Mouse (Mus musculus) cerebral cortex, adult 2 months (tissue): Measurements from ENCODE around the gene Arhgef10l.

Experiments
- WGBS: fragments of 180-500 bp; shearing (Covaris S2); methylation state at CpG from one replicate; pipeline ENCODE4 v1.1.7; 2018; 5-methylcytosine and 5-hydroxymethylcytosine counted together

Arhgef10l gene

GRCm38 (mm10) chr4:140657681-140658575 is 7.9 kb downstream of the Arhgef10l start:
- WGBS = 31% methylated on average over 24 of the region's 24 CpGs

DNA sequence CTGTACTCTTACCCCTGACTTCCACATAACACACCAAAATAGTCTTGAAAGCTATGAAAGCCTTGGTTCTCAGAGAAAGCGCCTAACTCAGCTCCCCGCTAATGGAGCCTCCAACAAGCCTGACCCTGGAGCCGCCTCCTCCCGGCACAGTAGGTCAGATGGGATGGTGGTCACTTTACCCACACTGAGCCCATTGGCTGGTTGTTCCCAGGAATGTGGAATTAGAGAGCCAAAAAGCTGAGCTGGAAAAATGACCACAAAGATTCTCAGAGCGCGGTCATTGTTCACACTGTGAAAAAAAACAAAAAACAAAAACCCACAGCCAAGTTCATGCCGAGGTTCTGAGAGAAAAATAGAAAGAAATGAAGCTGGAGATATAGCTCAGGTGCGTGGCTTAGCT is 9.3 kb downstream of the Arhgef10l start:
- WGBS = 70% methylated on average over 8 of the region's 8 CpGs

- WGBS = 74% methylated on average over 8 of the region's 8 CpGs
Measured at GRCm38 (mm10) chr4:140654798-140655197, 11.0 kb downstream of the Arhgef10l start.

- WGBS = 51% methylated on average over 14 of the region's 14 CpGs
Measured at GRCm38 (mm10) chr4:140653835-140654583, 11.8 kb downstream of the Arhgef10l start.

GRCm38 (mm10) chr4:140649731-140650130 is 16.1 kb downstream of the Arhgef10l start:
- 93% methylated on average over 1 of the region's 1 CpGs for WGBS

DNA sequence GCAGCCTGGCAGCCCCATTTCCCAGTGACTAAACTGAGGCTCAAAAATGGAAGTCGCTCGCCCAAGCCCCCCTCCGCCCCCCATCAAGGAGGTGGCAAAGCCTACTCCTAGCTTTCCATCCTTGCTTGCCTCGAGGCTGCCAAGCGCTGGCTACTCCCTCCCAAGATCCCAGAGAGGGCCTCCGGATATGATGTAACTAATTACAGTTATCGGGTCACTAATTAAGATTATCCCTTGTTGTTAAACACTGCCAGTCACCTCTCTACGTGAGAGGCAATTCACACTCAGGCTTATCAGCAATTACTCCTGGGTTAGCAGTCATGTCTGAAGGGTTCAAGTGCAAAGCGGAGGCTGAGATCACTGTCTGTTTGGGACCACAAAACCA is 16.6 kb downstream of the Arhgef10l start:
- WGBS = 23% methylated on average over 9 of the region's 9 CpGs

DNA sequence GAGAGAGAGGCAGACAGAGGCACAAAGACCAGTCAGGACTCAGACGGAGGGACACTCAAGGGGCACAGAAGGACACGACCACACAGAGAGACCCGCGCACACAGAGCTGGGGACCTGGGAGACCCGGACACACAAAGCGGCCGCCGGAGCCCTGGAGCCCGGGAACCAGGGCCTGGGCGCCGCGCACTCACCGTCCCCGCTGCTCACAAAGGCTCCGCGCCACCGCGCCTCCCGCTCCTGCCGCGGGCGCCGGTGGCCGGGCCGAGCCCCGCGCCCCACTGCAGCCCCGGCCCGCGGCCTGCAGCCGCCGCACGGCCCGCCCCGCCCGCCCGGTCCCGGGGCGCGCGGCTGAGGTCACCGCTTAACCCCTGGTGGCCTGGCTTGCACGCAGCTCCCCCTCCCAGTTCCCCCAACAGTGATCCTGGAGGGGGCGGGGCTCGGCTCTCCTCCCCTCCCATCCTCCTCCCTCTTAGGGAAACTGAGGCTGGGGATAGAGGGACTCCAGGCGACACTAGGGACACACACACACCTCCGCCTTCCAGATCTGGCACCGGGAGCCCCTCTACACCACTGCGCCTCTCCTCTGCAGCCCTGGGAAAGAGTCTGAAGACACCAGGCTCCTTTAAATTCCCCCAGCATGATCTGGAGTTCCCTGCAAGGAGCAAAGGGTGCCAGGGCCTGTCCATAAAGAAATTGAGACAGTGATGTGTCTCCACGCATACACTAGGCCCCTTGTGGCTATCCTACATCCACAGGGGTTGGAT is 17.2 kb downstream of the Arhgef10l start:
- 2% methylated on average over 32 of the region's 50 CpGs for WGBS

DNA sequence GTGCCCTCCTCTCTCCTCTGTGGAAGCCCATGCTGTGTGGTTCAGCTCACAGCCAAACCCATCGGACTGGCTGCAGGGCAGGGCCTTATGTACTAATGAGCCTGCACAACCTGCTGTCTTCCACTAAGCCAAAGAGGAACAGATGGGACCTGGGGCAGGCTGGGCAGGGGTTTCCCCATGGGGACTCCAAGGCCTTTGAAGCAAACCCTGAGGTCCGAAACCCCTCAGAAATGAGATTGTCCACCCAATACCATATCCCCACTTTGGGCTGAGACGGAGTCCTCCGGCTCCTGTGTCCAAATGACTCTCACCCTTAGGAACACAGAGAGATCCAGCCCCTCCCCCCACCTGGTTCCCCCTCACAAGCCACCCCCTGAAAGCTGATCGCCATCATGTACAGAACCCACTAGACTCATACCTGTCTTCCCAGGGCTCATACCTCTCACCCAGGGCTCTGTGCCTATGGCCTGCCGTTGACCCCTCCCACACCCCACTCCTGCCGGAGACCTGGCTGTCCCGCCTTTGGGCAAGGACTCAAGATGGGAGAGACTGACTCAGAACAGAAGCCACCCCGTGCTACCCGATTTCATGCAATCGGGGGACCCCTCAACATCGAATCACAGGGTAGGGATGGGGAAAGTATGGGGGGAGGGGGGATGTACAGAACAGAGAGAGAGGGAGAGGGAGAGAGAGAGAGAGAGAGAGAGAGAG is 17.9 kb downstream of the Arhgef10l start:
- 14% methylated on average over 12 of the region's 12 CpGs for WGBS

DNA sequence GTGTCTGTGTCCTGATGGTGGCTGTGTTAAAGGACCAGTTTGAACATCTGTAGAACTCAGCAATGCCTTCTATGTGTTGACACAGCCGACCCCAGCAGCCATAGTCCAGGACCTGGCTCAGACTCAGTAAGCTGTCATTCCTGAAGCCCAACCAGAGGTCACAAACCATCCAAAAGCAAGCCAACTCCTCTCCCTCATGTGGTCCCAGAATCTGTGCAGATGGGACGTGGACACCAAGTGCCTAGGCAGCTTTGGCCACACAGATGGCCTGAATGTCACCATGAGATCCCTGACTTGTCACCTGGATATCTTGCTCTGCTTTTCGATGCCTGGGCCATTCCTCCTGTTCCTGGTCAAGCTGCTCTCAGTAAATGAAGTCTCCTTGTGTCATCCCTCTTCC is 20.2 kb downstream of the Arhgef10l start:
- 82% methylated on average over 3 of the region's 3 CpGs for WGBS

GRCm38 (mm10) chr4:140644701-140645100 is 21.1 kb downstream of the Arhgef10l start:
- 33% methylated on average over 3 of the region's 3 CpGs for WGBS

DNA sequence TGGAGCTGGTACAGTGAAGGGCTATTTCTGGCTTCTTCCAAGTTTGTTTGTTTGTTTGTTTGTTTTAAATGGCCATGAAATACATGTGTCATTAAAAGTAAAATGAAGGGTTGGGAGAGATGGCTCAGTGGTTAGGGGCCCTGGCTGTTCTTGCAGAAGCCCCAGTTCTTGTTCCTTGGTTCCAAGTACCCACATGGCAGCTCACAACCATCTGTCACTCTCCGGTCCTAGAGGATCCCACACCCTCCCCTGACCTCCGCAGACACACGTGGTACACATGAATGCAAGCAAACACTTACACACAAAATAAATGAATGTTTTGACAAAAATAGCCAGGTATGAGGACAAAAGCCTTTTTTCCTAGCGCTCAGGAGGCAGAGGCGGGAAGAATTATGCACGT is 21.5 kb downstream of the Arhgef10l start:
- WGBS = 44% methylated on average over 6 of the region's 6 CpGs

GRCm38 (mm10) chr4:140642378-140642777 is 23.4 kb downstream of the Arhgef10l start:
- WGBS = 88% methylated on average over 4 of the region's 4 CpGs

- 36% methylated on average over 5 of the region's 5 CpGs for WGBS
Measured at GRCm38 (mm10) chr4:140641414-140641918, 24.3 kb downstream of the Arhgef10l start.

- 85% methylated on average over 9 of the region's 9 CpGs for WGBS
Measured at GRCm38 (mm10) chr4:140640668-140641067, 25.1 kb downstream of the Arhgef10l start.

DNA sequence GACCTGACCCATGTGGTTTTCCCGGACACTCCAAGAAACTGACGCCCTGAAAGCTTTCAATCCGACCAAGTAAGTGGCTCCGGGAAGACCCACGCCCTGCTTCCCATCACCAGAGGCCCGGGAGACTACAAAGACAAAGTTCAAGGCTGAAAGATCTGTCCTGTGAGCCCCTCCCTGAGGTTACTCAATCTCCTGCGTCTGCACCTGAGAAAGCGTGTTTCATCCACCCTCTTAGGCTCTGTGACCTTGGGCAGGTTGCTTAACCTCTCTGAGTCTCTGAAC is 25.6 kb downstream of the Arhgef10l start:
- WGBS = 80% methylated on average over 8 of the region's 8 CpGs

GRCm38 (mm10) chr4:140639431-140640241 is 26.2 kb downstream of the Arhgef10l start:
- 92% methylated on average over 28 of the region's 28 CpGs for WGBS

- 87% methylated on average over 5 of the region's 5 CpGs for WGBS
Measured at GRCm38 (mm10) chr4:140638591-140638990, 27.2 kb downstream of the Arhgef10l start.

DNA sequence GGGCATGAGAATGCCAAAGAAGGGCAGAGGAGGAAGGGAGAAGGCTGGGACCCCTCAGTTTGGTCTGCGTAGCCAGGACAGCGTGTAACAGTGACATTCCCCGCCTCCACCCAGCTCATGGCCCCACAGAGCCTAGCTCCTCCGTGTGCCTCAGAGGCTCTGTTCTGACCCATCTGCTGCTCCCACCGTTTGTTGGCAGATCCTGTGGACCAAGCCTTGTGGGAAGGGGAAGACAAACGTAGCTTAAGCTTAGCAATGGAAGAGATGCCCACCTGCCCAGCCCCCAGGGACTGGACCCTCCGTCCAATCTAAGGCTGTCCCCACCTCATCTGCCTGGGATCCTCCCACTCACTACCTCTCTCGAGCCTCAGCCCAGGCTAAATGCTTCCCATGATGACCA is 28.5 kb downstream of the Arhgef10l start:
- WGBS = 55% methylated on average over 8 of the region's 8 CpGs

DNA sequence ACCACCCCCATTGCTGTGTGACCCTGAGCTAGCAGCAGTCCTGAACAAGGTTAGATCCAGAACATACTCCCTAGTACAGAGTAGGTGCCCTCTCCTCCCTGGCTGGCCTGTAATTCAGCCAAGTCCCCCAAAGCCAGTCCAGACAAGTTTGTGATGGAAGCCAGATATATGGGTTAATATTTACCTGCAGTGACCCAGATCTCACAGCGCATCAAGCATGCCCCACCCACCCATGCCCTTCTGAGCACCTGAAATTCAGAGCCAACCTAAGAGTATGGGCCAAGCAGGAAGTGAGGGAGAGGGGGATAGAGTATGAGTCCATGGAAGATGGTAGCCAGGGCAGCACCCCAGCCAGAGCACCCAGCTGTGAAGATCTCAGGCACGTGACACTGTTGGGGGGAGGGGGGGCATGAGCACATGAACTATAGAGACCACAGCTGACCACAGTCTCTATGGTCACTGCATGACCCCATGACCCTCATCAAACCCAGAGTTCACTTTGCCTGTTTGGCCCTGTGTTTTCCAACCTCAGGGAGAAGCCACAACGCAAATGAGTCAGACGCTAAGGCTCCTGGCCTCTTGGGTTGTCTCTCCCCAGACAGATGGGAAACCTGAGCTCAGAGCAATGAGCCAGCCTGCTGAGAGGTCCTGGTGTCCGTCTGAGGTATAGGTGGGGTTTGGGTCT is 29.4 kb downstream of the Arhgef10l start:
- 68% methylated on average over 5 of the region's 5 CpGs for WGBS

DNA sequence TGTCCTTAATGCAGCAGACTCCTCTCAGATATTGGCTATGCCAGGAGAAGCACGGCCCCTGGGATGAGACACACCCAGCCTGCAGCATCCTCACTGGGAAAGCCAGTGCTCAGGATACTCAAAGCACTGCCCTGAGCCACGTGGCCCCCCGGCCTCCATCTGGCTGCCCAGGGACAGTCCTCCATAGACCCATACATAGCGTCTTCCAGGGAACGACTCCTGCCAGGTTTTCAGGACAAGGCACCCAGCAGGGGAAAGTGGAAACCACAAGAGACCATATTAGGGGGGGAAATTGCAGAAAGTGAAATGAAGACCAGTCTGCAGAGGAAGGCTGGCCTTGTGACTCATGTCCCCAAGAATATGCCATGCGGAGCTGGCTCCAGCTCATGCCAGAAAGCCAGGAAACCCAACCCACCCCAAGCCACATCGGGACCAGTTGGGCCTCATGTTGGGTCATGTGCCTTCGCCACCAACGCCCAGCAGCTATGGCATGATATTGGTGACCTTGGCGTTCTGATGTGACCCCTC is 30.9 kb downstream of the Arhgef10l start:
- WGBS = 76% methylated on average over 10 of the region's 10 CpGs
